In genomic region chr10:86976001-86976726, GRCm38 (mm10) we compare ENCODE assay signal across 8 mouse cellular contexts. TPM values are rescaled to one million over a fixed set of nuclear protein-coding genes. Genes with fewer than 3 reads are reported as not detected.
A peak's percentile ranks its signal among the peaks of the same experiment; 100 is the strongest.
DNase-seq lines count a peak whose midpoint lies in the region; ATAC-seq and TF ChIP-seq lines count a peak whose summit lies in the region.

No protein-coding gene starts in this region.

- no peak overlapping the region for H3K27ac ChIP-seq in heart, postnatal 0 days (ENCODE audit: low read depth)
- no peak overlapping the region for H3K27ac ChIP-seq in heart, embryonic 10.5 days
- H3K27ac ChIP-seq in lung, embryonic 14.5 days (ENCODE audit: low read depth), result no peak overlapping the region
- no peak overlapping the region for H3K27ac ChIP-seq in neural tube, embryonic 15.5 days (replicated peaks)
- H3K27ac ChIP-seq in hindbrain, embryonic 13.5 days, result no peak overlapping the region

- H3K9me3 ChIP-seq in heart, postnatal 0 days (replicated peaks; ENCODE audit: control insufficient read depth, low read length), result no peaks in the 10 kb centered on the region
- H3K9me3 ChIP-seq in heart, embryonic 10.5 days, result no peaks in the 10 kb centered on the region
- H3K9me3 ChIP-seq in lung, embryonic 14.5 days (ENCODE audit: low read depth, low read length), result no peaks in the 10 kb centered on the region
- no peaks in the 10 kb centered on the region for H3K9me3 ChIP-seq in neural tube, embryonic 15.5 days (replicated peaks)
- no peaks in the 10 kb centered on the region for H3K9me3 ChIP-seq in hindbrain, embryonic 13.5 days

- WGBS in heart, postnatal 0 days, result 83% methylated on average over 5 of the region's 5 CpGs
- 83% methylated on average over 5 of the region's 5 CpGs for WGBS in heart, embryonic 10.5 days
- 80% methylated on average over 5 of the region's 5 CpGs for WGBS in lung, embryonic 14.5 days
- WGBS in neural tube, embryonic 15.5 days, result 85% methylated on average over 5 of the region's 5 CpGs
- 88% methylated on average over 5 of the region's 5 CpGs for WGBS in hindbrain, embryonic 13.5 days

- no peaks in the 10 kb centered on the region for H3K36me3 ChIP-seq in heart, postnatal 0 days (replicated peaks; ENCODE audit: control insufficient read depth, insufficient read depth, low read length)
- no peaks in the 10 kb centered on the region for H3K36me3 ChIP-seq in heart, embryonic 10.5 days
- no peaks in the 10 kb centered on the region for H3K36me3 ChIP-seq in lung, embryonic 14.5 days (ENCODE audit: insufficient read depth)
- H3K36me3 ChIP-seq in neural tube, embryonic 15.5 days, result no peaks in the 10 kb centered on the region
- no peaks in the 10 kb centered on the region for H3K36me3 ChIP-seq in hindbrain, embryonic 13.5 days

- no peak overlapping the region for H3K4me2 ChIP-seq in heart, postnatal 0 days (ENCODE audit: low read depth, low read length)
- no peak overlapping the region for H3K4me2 ChIP-seq in lung, embryonic 14.5 days
- H3K4me2 ChIP-seq in neural tube, embryonic 15.5 days, result no peak overlapping the region
- no peak overlapping the region for H3K4me2 ChIP-seq in hindbrain, embryonic 13.5 days

- no peak for DNase-seq in heart, postnatal 0 days (ENCODE audit: low spot score)
- DNase-seq in heart, embryonic 10.5 days (ENCODE audit: low spot score), result no peak
- DNase-seq in 3T3-L1 (ENCODE audit: low read depth, low spot score) (peak; percentile 47), R1 (ENCODE audit: low read depth, low spot score) (peak; percentile 46)
- peak; percentile 29 for DNase-seq in induced T-regulatory cell, adult 2 months (ENCODE audit: low read depth)
- DNase-seq in lung, embryonic 14.5 days, result peak; percentile 33

- peak; percentile 25; the same call in 1 of the 2 replicates for TF ChIP-seq CTCF in heart, postnatal 0 days (IDR thresholded peaks at IDR 0.05; ENCODE audit: low read depth)
- TF ChIP-seq CTCF in lung, embryonic 14.5 days (IDR thresholded peaks at IDR 0.05; ENCODE audit: low read depth), result peak; percentile 35; the same call in 1 of the 2 replicates

- H3K27me3 ChIP-seq in heart, postnatal 0 days (ENCODE audit: control insufficient read depth, insufficient read depth, low read length), result no peaks in the 10 kb centered on the region
- peaks cover 7% of the 10 kb centered on the region; the same call in 1 of the 2 replicates for H3K27me3 ChIP-seq in heart, embryonic 10.5 days (ENCODE audit: insufficient read depth, poor library complexity, severe bottlenecking)
- no peaks in the 10 kb centered on the region for H3K27me3 ChIP-seq in lung, embryonic 14.5 days (ENCODE audit: insufficient read depth, low read length)
- no peaks in the 10 kb centered on the region for H3K27me3 ChIP-seq in neural tube, embryonic 15.5 days (replicated peaks)
- peaks cover 4% of the 10 kb centered on the region; the same call in 1 of the 2 replicates for H3K27me3 ChIP-seq in hindbrain, embryonic 13.5 days

- ATAC-seq in heart, postnatal 0 days (ENCODE audit: insufficient read depth, low read depth), result no peak
- no peak for ATAC-seq in lung, embryonic 14.5 days (ENCODE audit: insufficient read depth)
- ATAC-seq in neural tube, embryonic 15.5 days (ENCODE audit: low FRiP score), result no peak
- ATAC-seq in hindbrain, embryonic 13.5 days (ENCODE audit: low FRiP score), result no peak

- no peaks in the 10 kb centered on the region; the same call in none of the 2 replicates for H3K4me1 ChIP-seq in heart, postnatal 0 days (ENCODE audit: control insufficient read depth, insufficient read depth)
- H3K4me1 ChIP-seq in heart, embryonic 10.5 days, result peaks cover 11% of the 10 kb centered on the region; the same call in 1 of the 2 replicates
- H3K4me1 ChIP-seq in lung, embryonic 14.5 days (ENCODE audit: insufficient read depth), result no peaks in the 10 kb centered on the region
- peaks cover 11% of the 10 kb centered on the region for H3K4me1 ChIP-seq in neural tube, embryonic 15.5 days
- H3K4me1 ChIP-seq in hindbrain, embryonic 13.5 days (replicated peaks), result peaks cover 9% of the 10 kb centered on the region; the same call in 1 of the 2 replicates

- H3K4me3 ChIP-seq in heart, postnatal 0 days (ENCODE audit: low read depth, low read length), result no peak overlapping the region
- no peak overlapping the region for H3K4me3 ChIP-seq in heart, embryonic 10.5 days
- no peak overlapping the region for H3K4me3 ChIP-seq in lung, embryonic 14.5 days (ENCODE audit: low read depth, low read length)
- H3K4me3 ChIP-seq in neural tube, embryonic 15.5 days (replicated peaks), result no peak overlapping the region
- no peak overlapping the region for H3K4me3 ChIP-seq in hindbrain, embryonic 13.5 days

- H3K9ac ChIP-seq in heart, postnatal 0 days (replicated peaks; ENCODE audit: low read depth, low read length), result no peak overlapping the region
- H3K9ac ChIP-seq in lung, embryonic 14.5 days, result no peak overlapping the region
- no peak overlapping the region for H3K9ac ChIP-seq in neural tube, embryonic 15.5 days (replicated peaks)
- no peak overlapping the region for H3K9ac ChIP-seq in hindbrain, embryonic 13.5 days

- no peak for TF ChIP-seq EP300 in heart, postnatal 0 days (IDR thresholded peaks at IDR 0.05; ENCODE audit: low read depth)

RNA-seq across cellular contexts. Expression of gene Stab2, which starts 31.7 kb away (rescaled TPM):
- 1.9 and 3.9 TPM in 2 replicates for total RNA-seq in heart, postnatal 0 days (2014; rRNA removed; ENCODE audit: low replicate concordance)
- polyA plus RNA-seq in heart, postnatal 0 days (2015; fragmentation: Nextera tagmentation; extraction: Ambion mirVana), result 0.21 and 0.22 TPM in 2 replicates
- 0.71 and 4.0 TPM in 2 replicates for polyA plus RNA-seq in heart, embryonic 10.5 days (2016; fragmentation: Nextera tagmentation; extraction: Ambion mirVana)
- 5.0 and 5.8 TPM in 2 replicates for polyA plus RNA-seq in lung, embryonic 14.5 days (2014; fragmentation: Nextera tagmentation; extraction: Ambion mirVana)
- 0.09 and 0.33 TPM in 2 replicates for polyA plus RNA-seq in neural tube, embryonic 15.5 days (2015; fragmentation: Nextera tagmentation; extraction: Ambion mirVana)
- polyA plus RNA-seq in hindbrain, embryonic 13.5 days (2015; fragmentation: Nextera tagmentation; extraction: Ambion mirVana), result 0.06 and 0.31 TPM in 2 replicates

Comparison
In these comparisons a context has a peak if more than half of its experiments do, and no peak if none do; other contexts are left out.
1. DNase-seq: peak in 3T3-L1 (single experiment), R1 (single experiment), induced T-regulatory cell, adult 2 months (single experiment) and lung, embryonic 14.5 days (single experiment); none in heart, postnatal 0 days (single experiment) and heart, embryonic 10.5 days (single experiment).